Mouse (Mus musculus) limb, embryonic 14.5 days (tissue): ENCODE results near the gene Celf5. TPM values are rescaled to one million over a fixed set of nuclear protein-coding genes. Genes with fewer than 3 reads are reported as not detected.

Experiments
- ATAC-seq: fragments of 200-750 bp; cut with Nextera tagmentation; 2 replicates; pipeline ENCODE4 v1.8.0; 2017; ENCODE audit warnings: low read depth, moderate number of reproducible peaks, moderate TSS enrichment; ENCODE audit not compliant: low FRiP score
- DNase-seq: peaks from one replicate; pipeline ENCODE4 v3.0.0-alpha.2; 2015; ENCODE audit warnings: low spot score
- H3K27ac ChIP-seq: fragments of 300-500 bp; sonication (generic); replicated peaks from 2 replicates; pipeline ENCODE4 v1.5.1; 2014; ENCODE audit warnings: low read depth, mild to moderate bottlenecking, low read length, moderate library complexity, mixed read lengths
- H3K27me3 ChIP-seq: fragments of 300-500 bp; sonication (generic); 2 replicates; pipeline ENCODE4 v1.6.1; 2014; ENCODE audit warnings: low read length, mixed read lengths; ENCODE audit not compliant: control insufficient read depth, insufficient read depth
- H3K36me3 ChIP-seq: fragments of 300-500 bp; sonication (generic); 2 replicates; pipeline ENCODE4 v1.6.1; 2014; ENCODE audit warnings: mild to moderate bottlenecking, low read length, moderate library complexity, mixed read lengths; ENCODE audit not compliant: control insufficient read depth, insufficient read depth
- H3K4me1 ChIP-seq: fragments of 300-500 bp; sonication (generic); 2 replicates; pipeline ENCODE4 v1.6.1; 2014; ENCODE audit warnings: antibody characterized with exemption, low read length, mixed read lengths; ENCODE audit not compliant: control insufficient read depth, insufficient read depth
- H3K4me2 ChIP-seq: fragments of 300-500 bp; sonication (generic); replicated peaks from 2 replicates; pipeline ENCODE4 v1.6.1; 2014; ENCODE audit warnings: low read depth, mild to moderate bottlenecking, low read length, moderate library complexity; ENCODE audit not compliant: severe bottlenecking
- H3K4me3 ChIP-seq: fragments of 300-500 bp; sonication (generic); replicated peaks from 2 replicates; pipeline ENCODE4 v1.5.1; 2014; ENCODE audit warnings: low read length
- H3K9ac ChIP-seq: fragments of 300-500 bp; sonication (generic); 2 replicates; pipeline ENCODE4 v1.6.1; 2014; ENCODE audit warnings: mild to moderate bottlenecking, low read depth, low read length, moderate library complexity; ENCODE audit not compliant: severe bottlenecking
- H3K9me3 ChIP-seq: fragments of 300-500 bp; sonication (generic); 2 replicates; pipeline ENCODE4 v1.6.1; 2016; ENCODE audit warnings: low read length; ENCODE audit not compliant: control insufficient read depth
- POLR2A ChIP-seq: fragments of 200-500 bp; IDR thresholded peaks from 2 replicates; pipeline ENCODE4 v1.8.0; 2012; ENCODE audit warnings: inconsistent platforms, mild to moderate bottlenecking, moderate library complexity, borderline replicate concordance; ENCODE audit not compliant: insufficient read depth, insufficient read length; ENCODE audit errors: extremely low read depth
- WGBS: fragments of 180-500 bp; shearing (Covaris S2); extraction: QIAGEN DNeasy Blood & Tissue Kit; methylation state at CpG from one replicate; pipeline ENCODE4 v1.1.7; 2014; 5-methylcytosine and 5-hydroxymethylcytosine counted together
- polyA plus RNA-seq, 2 experiments: library from polyadenylated mRNA; depleted of rRNA in 1 of 2; stranded (reverse) in 1 of 2; unstranded in 1 of 2; fragments of >200 nt; fragmentation: Nextera tagmentation in 1 of 2; extraction: Ambion mirVana in 1 of 2; gene quantifications; 2 replicates each; pipeline versions ENCODE4 v1.2.1 to v1.2.3; 2012 to 2014

The Celf5 gene
- polyA plus RNA-seq, 2 experiments = 0.85 to 5.9 TPM

GRCm38 (mm10) chr10:81432169-81432867 lies 50.2 kb downstream of the Celf5 start:
- 0 out of 2 replicates have a peak overlapping the region, but pooled peaks have one; percentile 20 for H3K4me3 ChIP-seq
- no peak overlapping the region for H3K27ac ChIP-seq
- H3K36me3 ChIP-seq = no peaks in the 10 kb centered on the region
- 65% methylated on average over 21 of the region's 21 CpGs for WGBS
- DNase-seq = no peak
- no peak for ATAC-seq
- no peaks in the 10 kb centered on the region for H3K9me3 ChIP-seq
- H3K9ac ChIP-seq = no peak overlapping the region
- peak overlapping the region; percentile 32; the same call in 1 of the 2 replicates for H3K4me2 ChIP-seq
- 0 out of 2 replicates have a peak, but pooled peaks cover 4% of the 10 kb centered on the region for H3K27me3 ChIP-seq
- no peak for TF ChIP-seq POLR2A
- H3K4me1 ChIP-seq = peaks cover 18% of the 10 kb centered on the region

GRCm38 (mm10) chr10:81431526-81432168 lies 50.9 kb downstream of the Celf5 start:
- H3K4me3 ChIP-seq = peak overlapping the region; percentile 77
- TF ChIP-seq POLR2A = no peak
- DNase-seq (no peak), ATAC-seq (no peak)
- H3K4me1 ChIP-seq = peaks cover 20% of the 10 kb centered on the region
- 0 out of 2 replicates have a peak, but pooled peaks cover 4% of the 10 kb centered on the region for H3K27me3 ChIP-seq
- peak overlapping the region; percentile 75 for H3K4me2 ChIP-seq
- WGBS = 19% methylated on average over 15 of the region's 15 CpGs
- H3K36me3 ChIP-seq = no peaks in the 10 kb centered on the region
- H3K27ac ChIP-seq = no peak overlapping the region
- H3K9me3 ChIP-seq = no peaks in the 10 kb centered on the region
- H3K9ac ChIP-seq = no peak overlapping the region

GRCm38 (mm10) chr10:81430831-81431525 lies 51.5 kb downstream of the Celf5 start:
- DNase-seq = no peak
- Histone ChIP-seq H3K9ac (peak overlapping the region; percentile 81), H3K4me3 (peak overlapping the region; percentile 77), H3K9me3 (no peaks in the 10 kb centered on the region), H3K4me1 (peaks cover 21% of the 10 kb centered on the region), H3K4me2 (peak overlapping the region; percentile 75), H3K27me3 (0 out of 2 replicates have a peak, but pooled peaks cover 4% of the 10 kb centered on the region), H3K36me3 (no peaks in the 10 kb centered on the region), H3K27ac (peak overlapping the region; percentile 85)
- TF ChIP-seq POLR2A = no peak
- WGBS = 2% methylated on average over 21 of the region's 70 CpGs
- peak; percentile 23 for ATAC-seq

GRCm38 (mm10) chr10:81430141-81430830 lies 52.2 kb downstream of the Celf5 start:
- Histone ChIP-seq H3K27ac (peak overlapping the region; percentile 85), H3K9me3 (no peaks in the 10 kb centered on the region), H3K27me3 (0 out of 2 replicates have a peak, but pooled peaks cover 4% of the 10 kb centered on the region), H3K4me1 (peaks cover 27% of the 10 kb centered on the region), H3K36me3 (no peaks in the 10 kb centered on the region), H3K4me2 (peak overlapping the region; percentile 75), H3K4me3 (peak overlapping the region; percentile 77), H3K9ac (peak overlapping the region; percentile 81)
- under 1% methylated on average over 28 of the region's 89 CpGs for WGBS
- DNase-seq (peak; percentile 57), ATAC-seq (peak; percentile 42)
- TF ChIP-seq POLR2A = no peak

GRCm38 (mm10) chr10:81429605-81430061 lies 52.9 kb downstream of the Celf5 start:
- WGBS = under 1% methylated on average over 18 of the region's 20 CpGs
- Histone ChIP-seq H3K27ac (peak overlapping the region; percentile 85), H3K4me1 (peaks cover 34% of the 10 kb centered on the region)

More at GRCm38 (mm10) chr10:81429605-81430061, 52.9 kb downstream of the Celf5 start:
- H3K9me3 ChIP-seq = no peaks in the 10 kb centered on the region
- ATAC-seq (no peak), DNase-seq (peak; percentile 91)
- H3K36me3 ChIP-seq = no peaks in the 10 kb centered on the region
- peak overlapping the region; percentile 75 for H3K4me2 ChIP-seq
- H3K4me3 ChIP-seq = peak overlapping the region; percentile 77
- TF ChIP-seq POLR2A = no peak
- peak overlapping the region; percentile 81 for H3K9ac ChIP-seq
- 0 out of 2 replicates have a peak, but pooled peaks cover 4% of the 10 kb centered on the region for H3K27me3 ChIP-seq
